Mouse (Mus musculus) E14TG2a.4 (cell line): Measurements from ENCODE around the gene Zcchc17.

Experiments
- CTCF ChIP-seq: conservative IDR thresholded peaks from 2 replicates; pipeline ENCODE4 v1.5.1; 2014; ENCODE audit warnings: low read length
- NANOG ChIP-seq: IDR thresholded peaks from 2 replicates; pipeline ENCODE4 v1.6.1; 2014; ENCODE audit warnings: borderline replicate concordance, low read length, mixed read lengths
- POU5F1 ChIP-seq: IDR thresholded peaks from 2 replicates; pipeline ENCODE4 v1.6.1; 2014; ENCODE audit warnings: low read length, borderline replicate concordance

GRCm38 (mm10) chr4:130275016-130275822 lies 84.5 kb downstream of the Zcchc17 start:
- TF ChIP-seq CTCF: no peak
- TF ChIP-seq POU5F1: no peak
- TF ChIP-seq NANOG: no peak
